Mouse (Mus musculus) lung, embryonic 16.5 days (tissue): ENCODE measurements around the gene Smyd3. TPM values are rescaled to one million over a fixed set of nuclear protein-coding genes. Genes with fewer than 3 reads are reported as not detected.

ENCODE experiments used
- ATAC-seq: fragments of 200-750 bp; cut with Nextera tagmentation; 2 replicates; pipeline ENCODE4 v1.8.0; 2017; ENCODE audit warnings: low read depth, mild to moderate bottlenecking, moderate library complexity
- H3K27ac ChIP-seq: fragments of 300-500 bp; sonication (generic); 2 replicates; pipeline ENCODE4 v1.5.1; 2014; ENCODE audit warnings: mild to moderate bottlenecking, control low read depth, low read length
- H3K27me3 ChIP-seq: fragments of 300-500 bp; sonication (generic); 2 replicates; pipeline ENCODE4 v1.6.1; 2014; ENCODE audit warnings: low read depth, low read length, mixed read lengths; ENCODE audit not compliant: control insufficient read depth, insufficient read depth
- H3K36me3 ChIP-seq: fragments of 300-500 bp; sonication (generic); 2 replicates; pipeline ENCODE4 v1.6.1; 2014; ENCODE audit warnings: low read length; ENCODE audit not compliant: control insufficient read depth, insufficient read depth
- H3K4me1 ChIP-seq: fragments of 300-500 bp; sonication (generic); replicated peaks from 2 replicates; pipeline ENCODE4 v1.6.1; 2014; ENCODE audit warnings: low read length, mixed read lengths; ENCODE audit not compliant: control insufficient read depth, insufficient read depth
- H3K4me2 ChIP-seq: fragments of 300-500 bp; sonication (generic); 2 replicates; pipeline ENCODE4 v1.6.1; 2014; ENCODE audit warnings: low read depth, low read length, control low read depth
- H3K4me3 ChIP-seq: fragments of 300-500 bp; sonication (generic); 2 replicates; pipeline ENCODE4 v1.5.1; 2014; ENCODE audit warnings: mild to moderate bottlenecking, low read length, control low read depth
- H3K9ac ChIP-seq: fragments of 300-500 bp; sonication (generic); 2 replicates; pipeline ENCODE4 v1.6.1; 2014; ENCODE audit warnings: low read length, control low read depth
- H3K9me3 ChIP-seq: fragments of 300-500 bp; sonication (generic); 2 replicates; pipeline ENCODE4 v1.6.1; 2016; ENCODE audit warnings: low read length; ENCODE audit not compliant: control insufficient read depth
- WGBS: fragments of 180-500 bp; shearing (Covaris S2); extraction: QIAGEN DNeasy Blood & Tissue Kit; methylation state at CpG from one replicate; pipeline ENCODE4 v1.1.7; 2014; 5-methylcytosine and 5-hydroxymethylcytosine counted together
- polyA plus RNA-seq: library from polyadenylated mRNA; unstranded; fragments of >200 nt; fragmentation: Nextera tagmentation; extraction: Ambion mirVana; gene quantifications from 2 replicates; pipeline ENCODE4 v1.2.1, GENCODE M21; 2015

Smyd3 gene
- polyA plus RNA-seq, 1 experiment from 2014 or later, result 16.8 TPM

DNA sequence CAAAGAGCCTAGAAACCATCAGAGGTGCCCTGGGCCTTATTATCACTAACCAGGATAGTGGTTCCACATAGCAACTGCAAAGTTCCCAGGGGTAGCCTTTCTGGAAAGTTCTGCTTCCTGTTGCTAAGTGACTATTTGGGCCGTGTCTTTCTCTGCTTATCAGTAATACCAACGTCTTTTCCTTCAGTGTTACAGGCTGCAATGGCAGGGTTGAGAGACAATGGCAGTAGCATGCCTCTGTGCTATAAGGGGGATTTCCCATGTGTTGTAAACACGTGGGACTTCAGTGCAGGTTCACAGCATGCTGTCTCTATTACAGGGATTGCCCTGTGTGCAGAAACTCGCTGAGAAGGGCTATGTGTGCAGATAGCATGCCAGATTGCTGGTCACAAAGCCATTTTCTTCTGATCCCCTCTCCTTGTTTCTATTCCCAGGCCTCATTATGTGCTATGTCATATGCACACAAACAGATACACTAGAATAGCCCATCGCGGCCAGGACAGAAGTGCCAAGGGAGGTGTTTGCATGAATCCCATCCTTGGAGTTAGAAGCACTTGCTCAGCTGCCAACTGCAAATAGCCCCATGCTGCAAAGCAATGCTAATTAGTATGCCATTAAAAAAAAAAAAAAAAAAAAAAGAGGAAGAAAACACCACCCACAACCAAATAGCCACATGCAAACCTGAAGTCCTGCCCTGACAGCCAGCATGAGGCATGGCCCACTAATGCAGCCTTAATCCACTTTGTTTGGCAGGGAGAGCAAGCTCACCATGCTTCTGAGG, 604.7 kb downstream of the Smyd3 start:
- Histone ChIP-seq H3K27ac (no peak overlapping the region), H3K36me3 (no peaks in the 10 kb centered on the region), H3K27me3 (no peaks in the 10 kb centered on the region), H3K4me3 (no peak overlapping the region), H3K4me1 (no peaks in the 10 kb centered on the region; the same call in 1 of the 2 replicates), H3K9ac (no peak overlapping the region), H3K4me2 (no peak overlapping the region), H3K9me3 (no peaks in the 10 kb centered on the region)
- 52% methylated on average over 6 of the region's 6 CpGs for WGBS
- no peak for ATAC-seq

DNA sequence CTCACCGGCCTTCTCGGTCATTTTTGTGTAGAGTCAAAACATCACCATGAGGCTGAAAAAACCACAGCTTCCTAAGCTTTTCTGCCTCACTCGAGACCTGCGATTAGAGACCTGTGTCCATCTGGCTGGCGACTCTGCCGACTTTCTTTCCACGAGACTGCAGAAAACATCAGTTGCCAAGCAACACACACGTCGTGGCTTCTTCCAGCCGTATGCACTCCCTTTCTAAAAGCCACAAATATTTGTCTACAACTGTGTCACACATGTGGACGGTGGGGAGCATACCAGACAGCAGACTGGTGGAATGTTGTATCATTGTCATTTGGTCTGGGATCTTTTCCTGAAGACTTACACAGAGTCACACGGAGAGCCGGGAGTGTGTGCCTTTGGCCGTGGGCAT, 606.9 kb downstream of the Smyd3 start:
- Histone ChIP-seq H3K9me3 (no peaks in the 10 kb centered on the region), H3K4me1 (no peaks in the 10 kb centered on the region), H3K27ac (no peak overlapping the region), H3K4me3 (no peak overlapping the region), H3K27me3 (no peaks in the 10 kb centered on the region), H3K36me3 (no peaks in the 10 kb centered on the region), H3K4me2 (no peak overlapping the region), H3K9ac (no peak overlapping the region)
- WGBS, result 49% methylated on average over 14 of the region's 14 CpGs
- no peak for ATAC-seq

Other genes starting within 250 kb of the Smyd3 start
- 32.0 and 33.6 TPM in 2 replicates for gene Tfb2m, start 28.2 kb upstream of the Smyd3 start, polyA plus RNA-seq
- gene Cnst, start 28.3 kb upstream of the Smyd3 start, polyA plus RNA-seq, result 18.0 and 18.9 TPM in 2 replicates
- 74.5 and 76.7 TPM in 2 replicates for gene Sccpdh, start 150.2 kb upstream of the Smyd3 start, polyA plus RNA-seq
- gene Kif28, start 227.2 kb upstream of the Smyd3 start, polyA plus RNA-seq, result 0.44 TPM in 1 of 2 replicates, not detected in the other